ENCODE assay signal across 8 mouse cellular contexts in genomic region chr16:31081125-31081664, GRCm38 (mm10). TPM values are rescaled to one million over a fixed set of nuclear protein-coding genes. Genes with fewer than 3 reads are reported as not detected.
DNase-seq lines count a peak whose midpoint lies in the region; ATAC-seq lines count a peak whose summit lies in the region.

Gene Xxylt1, minus strand, starts transcription at chr16:31081432.

- peak within 1 kb of the TSS; percentile 95 for H3K4me2 ChIP-seq in intestine, embryonic 14.5 days (ENCODE audit: low read length)

- peak; percentile 91 to 92 for DNase-seq in adrenal gland, adult 18-20 months (ENCODE audit: low spot score in 2 of 2)
- peak; percentile 97 for DNase-seq in embryo, embryonic 11 days
- peak; percentile 96 for DNase-seq in gastrocnemius, postnatal 25 days
- peak; percentile 95 for DNase-seq in intestine, embryonic 14.5 days (ENCODE audit: low spot score)
- peak; percentile 95 to 96 for DNase-seq in left cerebral cortex, postnatal 14 days (ENCODE audit: low spot score in 2 of 2)
- DNase-seq in mesoderm, embryonic 11.5 days (ENCODE audit: low read depth, low spot score): peak; percentile 94
- peak; percentile 93 for DNase-seq in right cerebral cortex, postnatal 36 days (ENCODE audit: low spot score in 2 of 2)
- peak; percentile 94 for DNase-seq in yolk sac, embryonic 10.5 days (ENCODE audit: low spot score)

- H3K27me3 ChIP-seq in intestine, embryonic 14.5 days (replicated peaks; ENCODE audit: control insufficient read depth, insufficient read depth, low read length): no peaks in the 10 kb centered on the region

- H3K4me3 ChIP-seq in intestine, embryonic 14.5 days (ENCODE audit: low read depth, low read length): peak within 1 kb of the TSS; percentile 83

- peaks cover 5% of the 10 kb centered on the region; the same call in 1 of the 2 replicates for H3K36me3 ChIP-seq in intestine, embryonic 14.5 days (ENCODE audit: control insufficient read depth, insufficient read depth, low read length)

- H3K9ac ChIP-seq in intestine, embryonic 14.5 days (ENCODE audit: low read length): peak within 1 kb of the TSS; percentile 66

- peaks cover 7% of the 10 kb centered on the region; the same call in 1 of the 2 replicates for H3K4me1 ChIP-seq in intestine, embryonic 14.5 days (replicated peaks; ENCODE audit: control insufficient read depth, insufficient read depth, low read length)

- peak; percentile 96 for ATAC-seq in intestine, embryonic 14.5 days (replicated peaks; ENCODE audit: low FRiP score, low TSS enrichment, low read depth)

- no peaks in the 10 kb centered on the region for H3K9me3 ChIP-seq in intestine, embryonic 14.5 days (ENCODE audit: control insufficient read depth, low read length)

- intact Hi-C loops in left cerebral cortex, postnatal 14 days (cut with DNase I): no loop called here

- H3K27ac ChIP-seq in intestine, embryonic 14.5 days (ENCODE audit: low read depth): peak within 1 kb of the TSS; percentile 91

- under 1% methylated on average over 54 of the region's 54 CpGs for WGBS in intestine, embryonic 14.5 days

RNA-seq across cellular contexts. Expression of gene Xxylt1, which starts in this region (rescaled TPM):
- total RNA-seq in adrenal gland, adult 18-20 months (2021): 10 to 100 TPM in 1 of 2 experiments, 1 to 10 TPM in 1; 8.4 to 15.2 TPM
- total RNA-seq in gastrocnemius, postnatal 25 days (2021): 1 to 10 TPM; 2.8 to 3.3 TPM
- 20.4 and 20.5 TPM in 2 replicates for polyA plus RNA-seq in intestine, embryonic 14.5 days (2014; fragmentation: Nextera tagmentation; extraction: Ambion mirVana)
- 10 to 100 TPM; 20.4 to 21.3 TPM for total RNA-seq in left cerebral cortex, postnatal 14 days (2021)

Comparison
In these comparisons a context has a peak if more than half of its experiments do, and no peak if none do; other contexts are left out.
1. Peak in every context shown above with its lines: DNase-seq, ATAC-seq, H3K4me3 ChIP-seq and H3K27ac ChIP-seq.